Mouse (Mus musculus): Measurements from ENCODE around the gene Evc. TPM values are rescaled to one million over a fixed set of nuclear protein-coding genes. Genes with fewer than 3 reads are reported as not detected.

Evc gene
- total RNA-seq (2017): 0.43 to 1.4 TPM (median 0.78 TPM) in 3 replicates

DNA sequence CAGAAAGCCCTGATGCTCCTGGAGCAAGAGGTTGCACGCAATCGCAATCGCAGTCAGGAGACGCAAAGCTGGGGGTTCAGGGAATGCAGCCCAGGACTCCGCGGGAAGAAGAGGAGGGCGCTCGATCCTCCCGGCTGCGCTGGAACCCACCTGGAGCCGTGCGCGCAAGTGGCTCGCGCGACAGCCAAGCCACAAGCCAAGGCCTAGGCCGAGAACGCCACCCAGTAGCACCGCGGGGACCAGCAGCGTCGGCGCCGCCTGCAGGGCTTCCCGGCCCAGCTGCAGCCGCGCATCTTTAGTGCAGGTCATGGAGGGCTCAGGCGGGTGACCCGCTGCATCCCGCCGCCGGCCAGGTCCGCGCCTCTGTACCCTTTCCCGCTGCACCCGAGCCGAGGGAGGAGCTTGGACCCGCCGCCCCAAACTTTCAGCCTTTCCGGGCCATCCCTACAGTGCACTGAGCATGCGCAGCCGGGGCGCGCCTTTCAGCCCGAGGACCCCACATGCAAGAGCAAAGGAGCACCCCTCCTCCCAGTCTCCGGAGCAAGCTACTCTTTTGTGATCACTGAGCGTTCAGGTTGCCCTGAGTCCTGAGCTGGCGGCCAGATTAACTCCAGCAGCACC, at the start of gene Evc:
Evc (minus strand) TSS at position 410 of the 621 bp plus-strand sequence.
- ATAC-seq (replicated peaks; ENCODE audit: insufficient number of reproducible peaks, low FRiP score, low TSS enrichment, poor library complexity, severe bottlenecking): no peak

DNA sequence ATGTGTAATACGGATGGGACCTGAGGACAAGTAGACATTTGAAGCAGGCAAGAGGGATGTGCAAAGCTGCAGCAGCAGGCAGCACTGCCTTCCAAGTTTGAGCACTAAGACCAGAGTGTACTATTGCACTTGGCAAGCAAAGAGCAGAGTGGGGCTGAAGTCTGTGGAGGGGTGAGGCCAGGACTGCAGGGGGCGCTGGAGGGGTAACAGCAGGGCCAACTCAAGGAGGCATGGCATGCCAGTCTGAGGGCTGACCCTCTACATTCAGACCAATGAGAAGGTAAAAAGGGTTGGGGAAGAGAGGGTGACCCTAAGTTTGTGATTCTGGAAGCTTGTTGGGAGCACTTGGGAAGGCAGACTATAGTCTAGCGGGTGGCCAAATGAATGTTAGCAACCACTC, 46.9 kb upstream of the Evc start:
- ATAC-seq (replicated peaks; ENCODE audit: insufficient number of reproducible peaks, low FRiP score, low TSS enrichment, poor library complexity, severe bottlenecking): no peak

DNA sequence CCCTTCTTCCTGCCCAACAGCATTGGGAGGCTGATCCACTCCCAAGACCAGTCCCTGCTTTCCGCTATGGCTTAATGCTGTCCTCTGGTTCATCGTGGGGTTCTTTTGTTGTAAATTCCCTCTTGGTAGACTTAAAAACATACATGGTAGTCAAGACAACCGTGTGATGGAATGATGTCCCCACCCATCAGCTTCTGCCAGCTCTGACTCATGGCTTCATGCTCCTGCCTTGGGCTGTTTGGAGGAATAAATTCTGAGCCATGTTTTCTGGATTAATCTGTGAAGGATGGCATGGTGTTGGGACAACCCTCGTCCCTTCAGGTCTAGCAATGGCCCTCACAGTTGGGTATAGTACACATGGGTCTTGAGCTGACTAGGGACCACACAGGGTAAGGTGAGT, 43.9 kb upstream of the Evc start:
- no peak for ATAC-seq (replicated peaks; ENCODE audit: insufficient number of reproducible peaks, low FRiP score, low TSS enrichment, poor library complexity, severe bottlenecking)

DNA sequence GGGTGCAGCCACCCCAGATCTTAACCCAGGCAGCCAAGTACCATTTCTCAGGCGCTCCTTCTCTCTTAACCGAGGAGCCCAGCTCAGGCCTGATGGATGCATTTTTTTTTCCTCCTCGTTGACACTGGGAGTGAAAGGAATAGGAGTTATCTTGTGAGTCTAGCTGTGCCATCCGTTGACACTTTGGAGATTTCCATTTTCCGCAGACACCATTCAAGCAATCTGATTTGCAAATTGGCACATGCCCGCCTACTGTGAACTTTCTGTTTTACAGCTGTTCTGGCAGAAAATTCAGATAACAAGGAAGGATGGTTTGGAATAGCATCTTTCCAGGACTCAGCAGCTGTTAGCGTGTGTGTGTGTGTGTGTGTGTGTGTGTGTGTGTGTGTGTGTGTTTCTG, 40.7 kb upstream of the Evc start:
- ATAC-seq (replicated peaks; ENCODE audit: insufficient number of reproducible peaks, low FRiP score, low TSS enrichment, poor library complexity, severe bottlenecking): no peak

DNA sequence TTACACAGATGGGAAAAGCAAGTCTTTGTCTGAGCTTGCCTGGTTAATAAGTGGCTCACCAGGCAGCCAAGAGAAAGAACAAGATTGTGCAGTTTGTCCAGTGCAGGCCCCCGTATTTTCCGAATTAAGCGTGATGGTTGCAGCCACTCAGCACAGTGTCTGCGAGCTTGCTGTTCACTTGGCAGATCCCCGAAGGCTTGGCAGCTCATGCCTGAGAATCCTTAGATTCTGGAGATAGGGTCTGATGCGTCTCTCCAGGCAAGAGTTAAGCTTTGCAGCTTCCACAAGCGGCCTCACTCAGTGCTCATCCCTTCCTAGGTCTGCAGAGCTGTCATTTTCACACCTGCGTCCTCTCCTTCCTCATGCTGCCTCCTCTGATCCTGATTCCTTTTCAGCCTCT, 32.1 kb upstream of the Evc start:
- ATAC-seq (replicated peaks; ENCODE audit: insufficient number of reproducible peaks, low FRiP score, low TSS enrichment, poor library complexity, severe bottlenecking): no peak

DNA sequence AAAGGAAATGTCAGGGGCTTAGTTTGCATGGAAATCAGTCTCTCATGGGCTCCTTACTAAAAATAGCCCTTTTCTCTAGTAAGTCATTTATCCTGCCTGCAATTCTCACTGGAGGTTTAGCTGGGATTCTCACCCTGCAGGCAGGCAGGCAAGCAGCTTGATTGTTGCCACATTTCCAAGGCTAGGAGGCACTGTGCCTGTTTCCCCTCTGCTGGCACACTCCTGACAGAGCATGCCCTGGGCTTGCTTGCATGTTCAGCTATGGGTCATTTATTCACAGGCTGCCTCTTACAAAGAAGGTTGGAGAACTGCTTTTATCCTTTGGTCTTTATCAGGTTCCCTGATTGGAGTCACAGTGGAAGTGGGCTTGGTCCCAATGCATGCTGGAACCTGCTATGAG, 29.1 kb upstream of the Evc start:
- no peak for ATAC-seq (replicated peaks; ENCODE audit: insufficient number of reproducible peaks, low FRiP score, low TSS enrichment, poor library complexity, severe bottlenecking)

DNA sequence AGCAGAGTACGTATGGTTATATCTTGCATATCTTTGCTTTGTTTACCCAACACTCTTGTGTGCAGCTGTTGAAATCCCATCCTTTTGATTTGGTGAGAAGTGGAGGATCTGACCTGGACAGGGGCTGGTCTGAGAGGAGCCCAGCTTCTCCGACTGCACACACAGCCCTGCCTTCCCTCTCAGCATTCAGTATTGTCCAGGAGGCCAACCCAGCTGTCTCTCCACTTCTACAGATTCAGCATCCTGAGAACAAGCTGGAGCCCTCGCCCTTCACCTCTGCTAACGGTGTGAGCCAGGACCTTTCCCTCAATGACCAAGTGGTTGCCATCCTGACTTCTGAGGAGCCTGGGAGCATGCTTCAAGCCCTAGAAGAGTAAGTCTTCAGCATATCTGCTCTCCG, 26.6 kb upstream of the Evc start:
- ATAC-seq (replicated peaks; ENCODE audit: insufficient number of reproducible peaks, low FRiP score, low TSS enrichment, poor library complexity, severe bottlenecking): no peak

DNA sequence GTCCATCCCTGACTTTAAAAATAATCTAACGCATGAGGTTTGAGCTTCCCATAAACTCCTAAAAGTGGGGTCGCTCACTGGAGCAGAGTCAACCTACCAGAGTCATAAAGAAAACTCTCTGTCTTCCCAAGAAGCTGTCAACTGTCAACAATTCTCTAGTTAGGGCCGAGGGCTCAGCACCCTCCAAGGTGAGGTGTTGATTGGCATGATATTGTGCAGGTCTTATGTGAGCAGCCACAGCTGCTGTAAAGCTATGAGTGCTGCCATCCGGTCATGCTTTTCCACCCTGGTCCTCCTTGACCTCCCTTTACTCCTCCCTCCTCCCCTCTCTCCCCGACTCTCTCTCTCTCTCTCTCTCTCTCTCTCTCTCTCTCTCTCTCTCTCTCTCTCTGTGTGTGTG, 25.9 kb upstream of the Evc start:
- no peak for ATAC-seq (replicated peaks; ENCODE audit: insufficient number of reproducible peaks, low FRiP score, low TSS enrichment, poor library complexity, severe bottlenecking)

DNA sequence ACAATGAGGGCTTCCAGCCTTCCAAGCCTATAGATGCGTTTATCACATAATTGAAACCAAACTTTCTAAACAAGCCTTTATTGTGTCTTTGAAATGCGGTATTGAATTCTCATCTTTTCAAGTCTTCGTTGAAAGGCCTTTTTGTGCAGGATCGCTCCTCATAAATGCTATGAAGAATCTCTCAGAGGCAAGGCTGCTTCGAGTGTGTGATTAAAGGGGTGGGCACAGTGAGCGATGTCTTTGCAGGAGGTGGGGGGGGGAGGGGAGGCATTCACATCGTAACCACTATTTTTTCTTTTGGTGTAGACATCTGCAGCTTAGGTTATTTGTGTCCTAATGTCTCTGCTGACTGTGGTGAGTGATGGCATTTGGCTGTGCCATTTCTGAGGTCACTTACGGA, 19.3 kb upstream of the Evc start:
- no peak for ATAC-seq (replicated peaks; ENCODE audit: insufficient number of reproducible peaks, low FRiP score, low TSS enrichment, poor library complexity, severe bottlenecking)

GRCm38 (mm10) chr5:37354385-37354784, 17.7 kb upstream of the Evc start:
- ATAC-seq (replicated peaks; ENCODE audit: insufficient number of reproducible peaks, low FRiP score, low TSS enrichment, poor library complexity, severe bottlenecking): no peak

DNA sequence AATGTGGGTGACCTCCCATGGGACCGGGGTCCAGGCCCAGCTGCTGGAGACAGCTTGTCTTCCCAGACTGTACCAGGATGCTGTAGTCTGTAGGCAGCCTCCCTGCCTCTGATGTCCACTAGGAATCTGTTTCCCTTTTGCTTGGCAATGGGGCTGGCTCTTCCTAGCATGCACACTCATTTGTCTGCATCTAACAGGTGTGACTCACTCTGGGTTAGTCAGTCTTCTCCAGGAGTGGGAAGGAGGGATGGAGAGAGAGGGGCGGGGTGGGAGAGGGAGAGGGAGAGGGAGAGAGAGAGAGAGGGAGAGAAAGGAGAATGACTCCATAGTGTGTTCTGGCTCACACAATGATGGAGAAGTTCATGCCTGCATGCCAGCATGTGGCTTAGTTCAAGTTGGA, 15.1 kb upstream of the Evc start:
- no peak for ATAC-seq (replicated peaks; ENCODE audit: insufficient number of reproducible peaks, low FRiP score, low TSS enrichment, poor library complexity, severe bottlenecking)

DNA sequence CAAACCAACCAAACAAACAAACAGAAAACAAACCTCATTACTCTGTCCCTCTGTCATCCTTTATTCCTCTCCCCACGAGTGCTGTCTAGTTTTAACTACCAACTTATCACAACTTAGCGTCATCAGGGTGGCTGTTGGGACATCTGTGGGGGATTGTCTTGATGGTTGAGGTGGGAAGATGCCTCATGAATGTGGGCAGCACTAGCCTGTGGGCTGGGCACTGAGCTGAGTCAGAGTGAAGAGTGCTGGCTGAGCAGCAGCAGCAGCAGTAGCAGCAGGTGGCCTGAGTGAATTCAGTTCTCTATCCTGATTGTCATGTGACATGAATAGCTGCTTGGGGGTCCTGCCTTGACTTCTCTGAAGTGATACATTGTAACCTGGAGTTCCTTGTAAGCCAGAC, 7.3 kb upstream of the Evc start:
- no peak for ATAC-seq (replicated peaks; ENCODE audit: insufficient number of reproducible peaks, low FRiP score, low TSS enrichment, poor library complexity, severe bottlenecking)

DNA sequence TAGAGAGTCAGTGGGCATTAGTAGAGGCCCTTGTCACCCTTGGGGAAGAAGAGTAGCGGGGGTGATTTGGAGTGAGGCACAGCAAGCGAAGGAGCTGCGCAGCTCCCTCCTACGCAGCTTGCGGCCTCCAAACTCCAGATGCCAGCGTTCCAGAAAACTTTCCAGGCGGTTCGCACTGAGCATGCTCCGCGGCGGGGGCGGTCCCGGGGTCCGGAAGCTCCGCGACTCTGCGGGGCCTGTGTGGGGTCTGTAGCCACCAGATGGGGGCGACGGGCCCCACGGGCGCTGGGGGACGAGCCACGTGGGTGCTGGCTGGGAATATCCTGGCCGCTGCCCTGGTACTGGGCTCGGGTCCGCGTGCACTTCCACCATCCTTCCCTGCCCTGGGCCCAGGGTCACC, 1.6 kb upstream of the Evc start, which contains the start of gene Evc2:
Evc2 (plus strand) TSS at position 212 of the 400 bp plus-strand sequence.
- ATAC-seq (replicated peaks; ENCODE audit: insufficient number of reproducible peaks, low FRiP score, low TSS enrichment, poor library complexity, severe bottlenecking): no peak

DNA sequence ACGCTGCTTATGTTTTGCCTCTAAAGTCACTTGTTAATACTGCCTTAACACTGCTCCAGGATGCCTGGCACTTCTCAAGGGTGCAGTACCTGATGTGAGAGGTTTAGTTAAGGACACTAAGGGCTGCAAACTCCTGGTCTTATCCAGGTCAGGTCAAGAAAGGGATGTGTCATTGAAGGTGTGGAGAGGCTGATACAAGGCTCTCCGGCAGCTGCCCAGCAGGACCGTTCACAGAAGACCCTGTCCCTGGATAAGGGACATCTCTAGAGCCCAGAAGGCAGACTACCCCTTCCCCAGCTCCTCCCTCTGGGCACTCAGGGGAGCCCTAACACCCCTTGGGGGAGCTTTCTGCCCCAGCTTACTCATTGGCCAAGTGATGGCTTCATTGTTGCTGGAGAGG, 1.0 kb upstream of the Evc start:
- ATAC-seq (replicated peaks; ENCODE audit: insufficient number of reproducible peaks, low FRiP score, low TSS enrichment, poor library complexity, severe bottlenecking): no peak

GRCm38 (mm10) chr5:37335061-37335460, 1.6 kb downstream of the Evc start:
- ATAC-seq (replicated peaks; ENCODE audit: insufficient number of reproducible peaks, low FRiP score, low TSS enrichment, poor library complexity, severe bottlenecking): no peak

DNA sequence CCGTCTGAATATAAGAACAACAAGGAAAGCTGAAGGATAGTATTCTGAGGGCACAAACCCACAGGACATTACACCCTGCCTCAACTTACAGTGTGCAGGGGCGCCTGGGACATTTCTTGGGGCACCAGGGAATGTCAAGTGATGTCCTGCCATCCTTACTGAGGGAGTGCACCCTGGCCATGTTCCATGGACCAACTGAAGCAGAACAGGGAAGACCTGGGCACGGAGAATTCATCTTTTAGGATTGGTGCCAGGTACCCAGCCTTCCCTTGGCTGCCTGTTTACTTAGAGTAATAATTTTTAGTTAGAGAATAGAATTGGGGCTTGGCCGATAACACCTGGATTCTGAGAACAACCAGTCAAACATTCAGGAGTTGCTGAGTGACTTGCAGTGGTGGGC, 4.6 kb downstream of the Evc start:
- ATAC-seq (replicated peaks; ENCODE audit: insufficient number of reproducible peaks, low FRiP score, low TSS enrichment, poor library complexity, severe bottlenecking): no peak

DNA sequence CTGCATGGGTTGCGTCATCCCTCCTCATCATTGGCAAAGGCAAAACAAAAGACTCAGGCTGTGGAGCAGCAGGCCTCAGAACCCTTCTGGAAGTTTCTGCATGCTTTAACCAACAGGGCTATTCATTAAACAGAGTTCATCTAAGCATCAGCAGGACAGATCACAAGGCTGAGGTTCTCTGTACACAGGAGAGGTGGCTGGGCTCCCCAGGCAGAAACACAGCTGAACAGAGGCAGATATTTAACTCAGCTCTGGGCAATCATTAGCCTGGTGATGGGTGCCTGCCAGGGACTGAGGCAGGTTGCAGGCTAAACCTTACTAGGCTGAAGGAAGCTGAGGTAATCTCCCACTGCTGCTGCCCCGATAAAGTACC, 5.6 kb downstream of the Evc start:
- no peak for ATAC-seq (replicated peaks; ENCODE audit: insufficient number of reproducible peaks, low FRiP score, low TSS enrichment, poor library complexity, severe bottlenecking)

GRCm38 (mm10) chr5:37330449-37331132, 6.1 kb downstream of the Evc start:
- no peak for ATAC-seq (replicated peaks; ENCODE audit: insufficient number of reproducible peaks, low FRiP score, low TSS enrichment, poor library complexity, severe bottlenecking)

GRCm38 (mm10) chr5:37326675-37327074, 10.0 kb downstream of the Evc start:
- ATAC-seq (replicated peaks; ENCODE audit: insufficient number of reproducible peaks, low FRiP score, low TSS enrichment, poor library complexity, severe bottlenecking): no peak

- no peak for ATAC-seq (replicated peaks; ENCODE audit: insufficient number of reproducible peaks, low FRiP score, low TSS enrichment, poor library complexity, severe bottlenecking)
Measured at GRCm38 (mm10) chr5:37320761-37321160, 15.9 kb downstream of the Evc start.

DNA sequence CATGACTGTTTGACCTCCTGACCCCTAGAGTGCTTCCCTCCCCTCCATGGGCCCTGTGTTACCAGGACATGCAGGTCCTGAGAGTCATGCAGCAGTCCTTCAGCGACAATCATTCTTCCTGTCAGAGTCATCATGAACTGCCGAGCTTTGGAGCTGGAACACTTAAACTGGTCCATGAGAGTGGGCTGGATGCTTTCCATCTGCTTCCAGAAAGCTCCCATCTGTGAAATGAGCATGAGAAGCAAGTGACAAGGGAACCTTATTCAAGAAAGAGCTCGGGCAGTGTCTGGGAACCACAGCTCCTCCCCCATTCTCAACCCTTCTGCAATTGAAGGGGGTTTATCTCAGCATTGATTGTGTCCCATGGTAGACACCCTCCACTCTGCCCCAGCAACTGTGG, 16.5 kb downstream of the Evc start:
- ATAC-seq (replicated peaks; ENCODE audit: insufficient number of reproducible peaks, low FRiP score, low TSS enrichment, poor library complexity, severe bottlenecking): no peak
